ENCODE assay signal across 9 mouse cellular contexts in genomic region chr14:67993611-67994051, GRCm38 (mm10).
DNase-seq lines count a peak whose midpoint lies in the region; ATAC-seq lines count a peak whose summit lies in the region.
"Had no signal": no experiment of that assay in that cellular context is flagged by ENCODE, and none has a peak within 500 bp of the region (broad histone marks: within the 10 kb centered on the region; RNA-seq: fewer than 3 reads in every experiment).

No protein-coding gene starts in this region.

- 62% methylated on average over 13 of the region's 13 CpGs for WGBS in embryonic facial prominence, embryonic 12.5 days
- WGBS in embryonic facial prominence, embryonic 10.5 days = 58% methylated on average over 13 of the region's 13 CpGs
- 61% methylated on average over 13 of the region's 13 CpGs for WGBS in midbrain, embryonic 10.5 days

- no peak overlapping the region for H3K27ac ChIP-seq in embryonic facial prominence, embryonic 12.5 days
- no peak overlapping the region for H3K27ac ChIP-seq in embryonic facial prominence, embryonic 10.5 days (replicated peaks)
- H3K27ac ChIP-seq in midbrain, embryonic 10.5 days (replicated peaks) = no peak overlapping the region

- H3K4me2 ChIP-seq in embryonic facial prominence, embryonic 12.5 days (replicated peaks) = 0 out of 2 replicates have a peak overlapping the region, but pooled peaks have one; percentile 5
- H3K4me2 ChIP-seq: lung, embryonic 14.5 days had no signal

- no peaks in the 10 kb centered on the region for H3K36me3 ChIP-seq in embryonic facial prominence, embryonic 12.5 days
- no peaks in the 10 kb centered on the region for H3K36me3 ChIP-seq in embryonic facial prominence, embryonic 10.5 days (replicated peaks)
- no peaks in the 10 kb centered on the region for H3K36me3 ChIP-seq in midbrain, embryonic 10.5 days

- H3K27me3 ChIP-seq in embryonic facial prominence, embryonic 12.5 days = no peaks in the 10 kb centered on the region
- peaks cover 10% of the 10 kb centered on the region; the same call in 1 of the 2 replicates for H3K27me3 ChIP-seq in embryonic facial prominence, embryonic 10.5 days (replicated peaks; ENCODE audit: low read depth, poor library complexity, severe bottlenecking)
- no peaks in the 10 kb centered on the region for H3K27me3 ChIP-seq in midbrain, embryonic 10.5 days (ENCODE audit: low read depth, poor library complexity, severe bottlenecking)

- no peak overlapping the region for H3K4me3 ChIP-seq in embryonic facial prominence, embryonic 12.5 days
- no peak overlapping the region for H3K4me3 ChIP-seq in embryonic facial prominence, embryonic 10.5 days
- 0 out of 2 replicates have a peak overlapping the region, but pooled peaks have one; percentile 14 for H3K4me3 ChIP-seq in midbrain, embryonic 10.5 days

- H3K4me1 ChIP-seq in embryonic facial prominence, embryonic 12.5 days = no peaks in the 10 kb centered on the region; the same call in 1 of the 2 replicates
- peaks cover 8% of the 10 kb centered on the region; the same call in 1 of the 2 replicates for H3K4me1 ChIP-seq in embryonic facial prominence, embryonic 10.5 days
- peaks cover 5% of the 10 kb centered on the region; the same call in 1 of the 2 replicates for H3K4me1 ChIP-seq in midbrain, embryonic 10.5 days

- no peak overlapping the region for H3K9ac ChIP-seq in embryonic facial prominence, embryonic 12.5 days
- H3K9ac ChIP-seq: lung, embryonic 14.5 days had no signal

- no peak for ATAC-seq in embryonic facial prominence, embryonic 12.5 days (ENCODE audit: insufficient number of reproducible peaks, insufficient read depth, low FRiP score, low TSS enrichment)

- H3K9me3 ChIP-seq in embryonic facial prominence, embryonic 12.5 days = no peaks in the 10 kb centered on the region
- no peaks in the 10 kb centered on the region for H3K9me3 ChIP-seq in embryonic facial prominence, embryonic 10.5 days
- H3K9me3 ChIP-seq in midbrain, embryonic 10.5 days (replicated peaks) = no peaks in the 10 kb centered on the region

- DNase-seq in embryonic facial prominence, embryonic 10.5 days (ENCODE audit: low spot score) = no peak
- peak; percentile 76 for DNase-seq in right cerebral cortex, adult 18-20 months
- DNase-seq in right cerebral cortex, postnatal 4 days = no peak
- no peak for DNase-seq in midbrain, embryonic 10.5 days (ENCODE audit: low spot score)
- DNase-seq in gastrocnemius, adult 8-10 months (ENCODE audit: low spot score in 2 of 2) = no peak
- no peak for DNase-seq in thymus, postnatal 36 days
- DNase-seq in testis, postnatal 14 days (ENCODE audit: low spot score) = no peak
